Mouse (Mus musculus) ovary, postnatal 14 days (tissue): Measurements from ENCODE around the gene Olfr453.
A peak's percentile ranks its signal among the peaks of the same experiment; 100 is the strongest.

Experiments used
- DNase-seq: peaks from one replicate; pipeline ENCODE4 v3.0.0; 2022; ENCODE audit warnings: low spot score

The Olfr453 gene

GRCm38 (mm10) chr6:42739071-42739470 is at the start of gene Olfr453:
TSS of gene Olfr453 (plus strand) at chr6:42739371.
- no peak for DNase-seq

GRCm38 (mm10) chr6:42689761-42690160 is 49.4 kb upstream of the Olfr453 start:
- no peak for DNase-seq

GRCm38 (mm10) chr6:42692154-42692516 is 47.0 kb upstream of the Olfr453 start:
- peak; percentile 64 for DNase-seq

GRCm38 (mm10) chr6:42692517-42693190 is 46.5 kb upstream of the Olfr453 start:
- DNase-seq, result peak; percentile 62

GRCm38 (mm10) chr6:42709291-42710211 is 29.6 kb upstream of the Olfr453 start, which contains the start of gene Tcaf1:
TSS of gene Tcaf1 (minus strand) at chr6:42710088.
- peak; percentile 65 for DNase-seq

GRCm38 (mm10) chr6:42714668-42715067 is 24.5 kb upstream of the Olfr453 start:
- no peak for DNase-seq

GRCm38 (mm10) chr6:42717973-42718372 is 21.2 kb upstream of the Olfr453 start:
- DNase-seq, result no peak

GRCm38 (mm10) chr6:42742303-42742702 is 3.1 kb downstream of the Olfr453 start:
- no peak for DNase-seq

GRCm38 (mm10) chr6:42747846-42748245 is 8.7 kb downstream of the Olfr453 start:
- no peak for DNase-seq

GRCm38 (mm10) chr6:42756104-42756503 is 16.9 kb downstream of the Olfr453 start, which contains the start of gene Olfr38:
TSS of gene Olfr38 (plus strand) at chr6:42756404.
- DNase-seq, result no peak

- DNase-seq, result no peak
Observed at GRCm38 (mm10) chr6:42777066-42777465, 37.9 kb downstream of the Olfr453 start.

GRCm38 (mm10) chr6:42784793-42785192 is 45.6 kb downstream of the Olfr453 start, which contains the start of gene Olfr452:
TSS of gene Olfr452 (plus strand) at chr6:42785093.
- no peak for DNase-seq

- no peak for DNase-seq
Observed at GRCm38 (mm10) chr6:42790247-42790948, 51.2 kb downstream of the Olfr453 start.

GRCm38 (mm10) chr6:42790949-42791556 is 51.9 kb downstream of the Olfr453 start:
- no peak for DNase-seq

- DNase-seq, result no peak
Observed at GRCm38 (mm10) chr6:42794982-42795381, 55.8 kb downstream of the Olfr453 start.
